Mouse (Mus musculus) kidney, embryonic 15.5 days (tissue): ENCODE results near the gene Acan. TPM values are rescaled to one million over a fixed set of nuclear protein-coding genes. Genes with fewer than 3 reads are reported as not detected.

Experiments used
- ATAC-seq: fragments of 200-750 bp; cut with Nextera tagmentation; replicated peaks from 2 replicates; pipeline ENCODE4 v1.8.0; 2017; ENCODE audit warnings: moderate TSS enrichment; ENCODE audit not compliant: low FRiP score
- H3K27ac ChIP-seq: fragments of 300-500 bp; sonication (generic); 2 replicates; pipeline ENCODE4 v1.5.1; 2015; ENCODE audit warnings: mild to moderate bottlenecking, inconsistent platforms
- H3K27me3 ChIP-seq: fragments of 300-500 bp; sonication (generic); 2 replicates; pipeline ENCODE4 v1.6.1; 2015; ENCODE audit warnings: inconsistent platforms
- H3K36me3 ChIP-seq: fragments of 300-500 bp; sonication (generic); 2 replicates; pipeline ENCODE4 v1.6.1; 2015; ENCODE audit warnings: inconsistent platforms
- H3K4me1 ChIP-seq: fragments of 300-500 bp; sonication (generic); 2 replicates; pipeline ENCODE4 v1.6.1; 2015; ENCODE audit warnings: inconsistent platforms
- H3K4me2 ChIP-seq: fragments of 300-500 bp; sonication (generic); 2 replicates; pipeline ENCODE4 v1.6.1; 2015; ENCODE audit warnings: moderate library complexity, mild to moderate bottlenecking, inconsistent platforms
- H3K4me3 ChIP-seq: fragments of 300-500 bp; sonication (generic); replicated peaks from 2 replicates; pipeline ENCODE4 v1.5.1; 2015; ENCODE audit warnings: mild to moderate bottlenecking, inconsistent platforms
- H3K9ac ChIP-seq: fragments of 300-500 bp; sonication (generic); 2 replicates; pipeline ENCODE4 v1.6.1; 2015; ENCODE audit warnings: mild to moderate bottlenecking, inconsistent platforms
- H3K9me3 ChIP-seq: fragments of 300-500 bp; sonication (generic); replicated peaks from 2 replicates; pipeline ENCODE4 v1.6.1; 2016; ENCODE audit warnings: inconsistent platforms
- WGBS: fragments of 180-500 bp; shearing (Covaris S2); methylation state at CpG from one replicate; pipeline ENCODE4 v1.1.7; 2015; ENCODE audit warnings: mixed read lengths; 5-methylcytosine and 5-hydroxymethylcytosine counted together
- polyA plus RNA-seq: library from polyadenylated mRNA; unstranded; fragments of >200 nt; fragmentation: Nextera tagmentation; extraction: Ambion mirVana; gene quantifications from 2 replicates; pipeline ENCODE4 v1.2.1, GENCODE M21; 2015

Gene Acan
- polyA plus RNA-seq, 1 experiment from 2014 or later = 0.52 TPM

GRCm38 (mm10) chr7:79140897-79141296 lies 87.6 kb downstream of the Acan start:
- H3K27me3 ChIP-seq = no peaks in the 10 kb centered on the region
- H3K9me3 ChIP-seq = no peaks in the 10 kb centered on the region
- H3K4me2 ChIP-seq = no peak overlapping the region
- H3K4me3 ChIP-seq = no peak overlapping the region
- no peak overlapping the region for H3K27ac ChIP-seq
- no peaks in the 10 kb centered on the region for H3K4me1 ChIP-seq
- H3K36me3 ChIP-seq = peaks cover 85% of the 10 kb centered on the region
- no peak overlapping the region for H3K9ac ChIP-seq
- 39% methylated on average over 8 of the region's 8 CpGs for WGBS
- no peak for ATAC-seq

- peaks cover 32% of the 10 kb centered on the region for H3K36me3 ChIP-seq
- peak; percentile 56 for ATAC-seq
- H3K4me3 ChIP-seq = peak overlapping the region; percentile 73
- peaks cover 27% of the 10 kb centered on the region for H3K4me1 ChIP-seq
- WGBS = 32% methylated on average over 12 of the region's 12 CpGs
- H3K9me3 ChIP-seq = no peaks in the 10 kb centered on the region
- peak overlapping the region; percentile 86 for H3K4me2 ChIP-seq
- H3K27me3 ChIP-seq = no peaks in the 10 kb centered on the region
- H3K9ac ChIP-seq = 0 out of 2 replicates have a peak overlapping the region, but pooled peaks have one; percentile 4
- peak overlapping the region; percentile 72 for H3K27ac ChIP-seq
These were observed 93.9 kb downstream of the Acan start for GRCm38 (mm10) chr7:79147011-79147837.

GRCm38 (mm10) chr7:79147931-79148653 lies 94.8 kb downstream of the Acan start:
- H3K27me3 ChIP-seq = no peaks in the 10 kb centered on the region
- peak overlapping the region; percentile 68 for H3K9ac ChIP-seq
- no peaks in the 10 kb centered on the region for H3K9me3 ChIP-seq
- peak; percentile 23; the same call in 1 of the 2 replicates for ATAC-seq
- peak overlapping the region; percentile 86 for H3K4me2 ChIP-seq
- H3K4me3 ChIP-seq = peak overlapping the region; percentile 73
- peaks cover 24% of the 10 kb centered on the region for H3K36me3 ChIP-seq
- H3K27ac ChIP-seq = peak overlapping the region; percentile 86
- WGBS = 1% methylated on average over 20 of the region's 20 CpGs
- peaks cover 27% of the 10 kb centered on the region for H3K4me1 ChIP-seq

GRCm38 (mm10) chr7:79148711-79149266 lies 95.5 kb downstream of the Acan start, which contains the start of gene Mfge8:
TSS of gene Mfge8 (minus strand) at chr7:79149060.
- Histone ChIP-seq H3K4me2 (peak within 1 kb of the TSS; percentile 86), H3K36me3 (peaks cover 17% of the 10 kb centered on the region), H3K27ac (peak within 1 kb of the TSS; percentile 86), H3K4me3 (peak within 1 kb of the TSS; percentile 73), H3K27me3 (no peaks in the 10 kb centered on the region), H3K4me1 (peaks cover 27% of the 10 kb centered on the region), H3K9me3 (no peaks in the 10 kb centered on the region), H3K9ac (peak within 1 kb of the TSS; percentile 68)
- under 1% methylated on average over 39 of the region's 39 CpGs for WGBS
- ATAC-seq = peak; percentile 94

- Histone ChIP-seq H3K9ac (no peak overlapping the region), H3K27me3 (no peaks in the 10 kb centered on the region), H3K4me1 (peaks cover 27% of the 10 kb centered on the region), H3K27ac (0 out of 2 replicates have a peak overlapping the region, but pooled peaks have one; percentile 86), H3K9me3 (no peaks in the 10 kb centered on the region), H3K36me3 (peaks cover 10% of the 10 kb centered on the region), H3K4me2 (peak overlapping the region; percentile 86; the same call in 1 of the 2 replicates), H3K4me3 (no peak overlapping the region)
- no peak for ATAC-seq
- 65% methylated on average over 6 of the region's 6 CpGs for WGBS
These were observed 96.2 kb downstream of the Acan start for GRCm38 (mm10) chr7:79149522-79149921.

- Histone ChIP-seq H3K27me3 (no peaks in the 10 kb centered on the region), H3K4me2 (no peak overlapping the region), H3K9me3 (peaks cover 4% of the 10 kb centered on the region; the same call in 1 of the 2 replicates), H3K4me1 (no peaks in the 10 kb centered on the region), H3K4me3 (no peak overlapping the region), H3K36me3 (no peaks in the 10 kb centered on the region), H3K9ac (no peak overlapping the region), H3K27ac (no peak overlapping the region)
- no peak for ATAC-seq
- 82% methylated on average over 1 of the region's 1 CpGs for WGBS
These were observed 106.1 kb downstream of the Acan start for GRCm38 (mm10) chr7:79159406-79159805.

Other genes with a start within 250 kb of the Acan start
- gene Det1, start 206.2 kb upstream of the Acan start, polyA plus RNA-seq = 18.5 and 19.1 TPM in 2 replicates
- 47.1 and 47.9 TPM in 2 replicates for gene Aen, start 157.6 kb upstream of the Acan start, polyA plus RNA-seq
- 1.9 and 4.6 TPM in 2 replicates for gene Isg20, start 140.1 kb upstream of the Acan start, polyA plus RNA-seq
- 5.2 and 5.5 TPM in 2 replicates for gene Hapln3, start 77.5 kb downstream of the Acan start, polyA plus RNA-seq
- gene Mfge8, start 95.6 kb downstream of the Acan start, polyA plus RNA-seq = 249 and 265 TPM in 2 replicates
- gene Abhd2, start 219.7 kb downstream of the Acan start, polyA plus RNA-seq = 12.0 and 12.2 TPM in 2 replicates